Mouse (Mus musculus): ENCODE results near the gene Cpne5. TPM values are rescaled to one million over a fixed set of nuclear protein-coding genes. Genes with fewer than 3 reads are reported as not detected.
"Not testable (repeated sequence)": the region's sequence is repeated elsewhere in the genome, so short reads cannot be mapped to it uniquely, and the experiment has no call there.

The Cpne5 gene
- not detected in 2 replicates for polyA plus RNA-seq (2012; ENCODE audit: insufficient read depth, insufficient read length, missing spikeins)

DNA sequence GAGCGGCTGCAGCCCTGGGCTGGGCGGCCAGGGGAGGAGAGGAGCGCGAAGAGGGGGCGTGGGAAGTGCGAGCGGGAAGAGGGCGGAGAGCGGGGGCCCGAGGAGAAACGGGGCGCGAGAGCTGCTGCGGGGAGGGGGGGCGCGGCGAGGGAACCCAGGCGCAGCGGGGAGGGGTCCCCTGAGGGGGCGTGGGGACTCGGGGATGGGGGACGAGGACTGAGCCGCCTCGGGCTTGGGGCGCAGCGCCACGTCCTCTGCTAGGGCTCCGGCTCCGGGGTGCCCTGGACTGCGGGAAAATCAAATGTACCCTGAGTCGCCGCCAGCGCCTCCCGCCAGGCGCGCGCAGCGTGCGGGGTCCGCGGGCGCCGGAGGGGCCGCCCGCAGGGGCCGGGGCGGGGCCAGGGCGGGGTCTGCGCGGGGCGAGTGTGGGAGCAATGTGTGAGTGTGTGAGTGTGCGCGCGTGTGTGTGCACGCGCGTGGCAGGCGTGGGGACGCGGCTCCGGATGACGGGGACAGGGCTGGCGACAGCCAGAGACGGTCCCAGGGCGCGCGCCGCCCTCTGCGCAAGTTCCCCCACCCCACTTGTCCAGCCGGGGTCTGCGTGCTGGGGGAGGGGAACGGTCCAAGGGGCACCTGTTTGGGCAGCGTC lies at the start of gene Cpne5:
Gene Cpne5 (minus strand): TSS at position 396 of the 649 bp plus-strand sequence.
- H3K27ac ChIP-seq (replicated peaks; ENCODE audit: low read depth, low read length), result no peak within 1 kb of the TSS
- no peaks in the 10 kb centered on the region; the same call in 1 of the 2 replicates for H3K4me1 ChIP-seq (ENCODE audit: control insufficient read depth, insufficient read depth, insufficient read length, low read length)
- H3K4me3 ChIP-seq (ENCODE audit: insufficient read depth, low read depth, low read length), result peak within 1 kb of the TSS; percentile 40

GRCm38 (mm10) chr17:29282216-29282952 lies 44.4 kb upstream of the Cpne5 start:
- no peak overlapping the region for H3K4me3 ChIP-seq (ENCODE audit: insufficient read depth, low read depth, low read length)
- peaks cover 3% of the 10 kb centered on the region; the same call in 1 of the 2 replicates for H3K4me1 ChIP-seq (ENCODE audit: control insufficient read depth, insufficient read depth, insufficient read length, low read length)
- no peak overlapping the region for H3K27ac ChIP-seq (replicated peaks; ENCODE audit: low read depth, low read length)

- Histone ChIP-seq H3K27ac (replicated peaks; ENCODE audit: low read depth, low read length) (no peak overlapping the region), H3K4me1 (ENCODE audit: control insufficient read depth, insufficient read depth, insufficient read length, low read length) (peaks cover 3% of the 10 kb centered on the region; the same call in 1 of the 2 replicates), H3K4me3 (ENCODE audit: insufficient read depth, low read depth, low read length) (no peak overlapping the region)
Observed at GRCm38 (mm10) chr17:29281541-29281940, 43.6 kb upstream of the Cpne5 start.

DNA sequence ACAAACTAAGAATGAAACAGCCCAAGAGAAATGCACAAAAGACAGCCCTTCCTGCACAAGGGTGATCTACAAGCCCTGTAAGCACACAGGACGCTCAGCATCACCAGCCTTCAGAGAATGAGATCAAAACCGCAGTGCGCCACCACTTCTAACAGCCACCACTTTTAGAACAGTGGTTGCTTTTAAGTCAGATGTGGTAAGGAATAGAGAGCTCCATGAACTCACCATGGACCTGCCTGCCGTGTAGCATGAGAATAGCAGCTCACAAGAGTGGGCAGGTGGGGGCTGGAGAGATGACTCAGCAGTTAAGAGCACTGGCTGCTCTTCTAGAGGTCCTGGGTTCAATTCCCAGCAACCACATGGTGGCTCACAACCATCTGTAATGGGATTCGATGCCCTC lies 42.5 kb upstream of the Cpne5 start:
- peaks cover 3% of the 10 kb centered on the region; the same call in 1 of the 2 replicates for H3K4me1 ChIP-seq (ENCODE audit: control insufficient read depth, insufficient read depth, insufficient read length, low read length)
- H3K4me3 ChIP-seq (ENCODE audit: insufficient read depth, low read depth, low read length), result no peak overlapping the region
- no peak overlapping the region for H3K27ac ChIP-seq (replicated peaks; ENCODE audit: low read depth, low read length)

DNA sequence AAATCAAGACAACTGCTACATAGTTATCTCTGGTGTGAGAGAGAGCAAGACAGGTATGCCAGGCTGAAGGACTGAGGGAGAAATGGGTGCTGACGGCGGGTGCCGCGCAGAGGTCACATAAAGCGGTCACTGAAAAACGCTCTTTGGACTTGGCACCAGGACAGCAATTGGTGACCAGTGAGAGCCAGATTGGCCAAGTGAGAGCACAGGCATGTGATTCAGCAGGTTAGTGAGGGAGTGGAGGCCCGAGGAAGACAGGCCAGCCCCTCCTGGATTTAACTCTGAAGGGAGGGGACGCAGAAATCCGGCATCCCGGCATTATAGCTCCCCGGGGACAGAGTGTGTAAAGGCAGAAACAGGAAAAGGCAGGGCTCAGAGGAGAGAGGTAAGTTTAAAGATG lies 35.9 kb upstream of the Cpne5 start:
- H3K27ac ChIP-seq (replicated peaks; ENCODE audit: low read depth, low read length), result peak overlapping the region; percentile 53; the same call in 1 of the 2 replicates
- peaks cover 9% of the 10 kb centered on the region for H3K4me1 ChIP-seq (ENCODE audit: control insufficient read depth, insufficient read depth, insufficient read length, low read length)
- H3K4me3 ChIP-seq (ENCODE audit: insufficient read depth, low read depth, low read length), result no peak overlapping the region

DNA sequence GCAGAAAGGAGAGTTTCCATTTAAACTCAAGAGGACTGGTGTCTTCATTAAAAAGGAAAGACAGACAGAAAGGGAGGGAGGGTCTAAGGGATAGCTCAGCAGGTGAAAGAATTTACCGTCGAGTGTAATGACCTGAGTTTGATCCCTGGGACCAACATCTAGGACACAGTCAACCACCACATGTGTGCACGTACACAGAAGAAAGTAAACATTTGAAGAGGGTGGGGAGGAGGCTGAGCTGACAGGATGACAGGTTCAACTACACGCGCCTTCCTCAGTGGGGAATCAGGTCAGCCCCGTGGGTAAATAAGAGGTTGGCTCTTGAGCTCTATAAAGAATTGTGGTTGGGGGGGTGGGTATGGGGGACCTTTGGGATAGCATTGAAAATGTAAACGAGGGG lies 35.2 kb upstream of the Cpne5 start:
- Histone ChIP-seq H3K4me1 (ENCODE audit: control insufficient read depth, insufficient read depth, insufficient read length, low read length) (peaks cover 9% of the 10 kb centered on the region), H3K27ac (replicated peaks; ENCODE audit: low read depth, low read length) (no peak overlapping the region)

GRCm38 (mm10) chr17:29270148-29270698 lies 32.3 kb upstream of the Cpne5 start:
- H3K4me1 ChIP-seq (ENCODE audit: control insufficient read depth, insufficient read depth, insufficient read length, low read length), result peaks cover 6% of the 10 kb centered on the region
- H3K27ac ChIP-seq (replicated peaks; ENCODE audit: low read depth, low read length), result 0 out of 2 replicates have a peak overlapping the region, but pooled peaks have one; percentile 15
- H3K4me3 ChIP-seq (ENCODE audit: insufficient read depth, low read depth, low read length), result no peak overlapping the region

More for the DNA sequence above, 35.2 kb upstream of the Cpne5 start:
- H3K4me3 ChIP-seq (ENCODE audit: insufficient read depth, low read depth, low read length), result no peak overlapping the region

- peak overlapping the region; percentile 91 for H3K27ac ChIP-seq (replicated peaks; ENCODE audit: low read depth, low read length)
- peak overlapping the region; percentile 98 for H3K4me3 ChIP-seq (ENCODE audit: insufficient read depth, low read depth, low read length)
- peaks cover 6% of the 10 kb centered on the region; the same call in 1 of the 2 replicates for H3K4me1 ChIP-seq (ENCODE audit: control insufficient read depth, insufficient read depth, insufficient read length, low read length)
Observed at GRCm38 (mm10) chr17:29269349-29269706, 31.4 kb upstream of the Cpne5 start.

DNA sequence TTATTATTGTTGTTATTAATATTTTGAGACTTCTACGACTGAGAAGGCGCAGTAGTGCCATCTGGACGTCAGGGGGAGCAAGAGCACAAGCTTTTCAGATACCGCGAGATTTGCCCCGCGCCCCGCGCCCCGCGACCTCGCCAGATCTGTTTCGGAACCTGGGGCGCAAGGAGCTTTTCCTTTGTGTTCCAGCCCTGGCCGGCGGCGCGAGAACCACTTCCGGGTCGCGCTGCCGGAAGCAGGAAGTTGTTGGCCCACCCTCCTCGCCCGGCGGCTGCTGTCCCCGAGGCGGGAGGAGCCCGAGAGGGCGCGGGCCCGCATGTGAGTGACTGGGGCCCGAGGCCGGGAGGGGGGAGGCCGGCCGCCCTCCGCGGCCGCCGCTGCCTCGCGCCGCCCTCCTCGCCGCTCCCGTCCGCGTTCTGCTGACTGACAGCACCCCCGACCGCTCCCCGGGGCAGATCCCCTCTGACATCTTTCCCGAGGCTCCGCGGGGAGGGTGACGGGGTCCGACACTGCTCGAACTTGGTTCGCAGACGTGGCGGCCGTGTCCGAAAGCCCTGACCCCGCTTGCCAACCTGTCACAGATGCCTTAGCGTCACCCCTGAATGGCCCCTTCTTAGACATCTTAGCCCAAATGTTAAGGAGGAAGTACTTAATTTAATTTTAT lies 30.8 kb upstream of the Cpne5 start, which contains the start of gene BC004004:
Gene BC004004 (plus strand): TSS at position 107 of the 667 bp plus-strand sequence.
- Histone ChIP-seq H3K4me3 (ENCODE audit: insufficient read depth, low read depth, low read length) (peak within 1 kb of the TSS; percentile 98), H3K4me1 (ENCODE audit: control insufficient read depth, insufficient read depth, insufficient read length, low read length) (peaks cover 6% of the 10 kb centered on the region; the same call in 1 of the 2 replicates), H3K27ac (replicated peaks; ENCODE audit: low read depth, low read length) (peak within 1 kb of the TSS; percentile 91)

- Histone ChIP-seq H3K4me1 (ENCODE audit: control insufficient read depth, insufficient read depth, insufficient read length, low read length) (peaks cover 9% of the 10 kb centered on the region; the same call in 1 of the 2 replicates), H3K27ac (replicated peaks; ENCODE audit: low read depth, low read length) (peak overlapping the region; percentile 39)
Observed at GRCm38 (mm10) chr17:29267931-29268681, 30.1 kb upstream of the Cpne5 start.

GRCm38 (mm10) chr17:29267040-29267439 lies 29.1 kb upstream of the Cpne5 start:
- H3K4me3 ChIP-seq (ENCODE audit: insufficient read depth, low read depth, low read length); H3K4me1 ChIP-seq (ENCODE audit: control insufficient read depth, insufficient read depth, insufficient read length, low read length); H3K27ac ChIP-seq (replicated peaks; ENCODE audit: low read depth, low read length): not testable (repeated sequence)

More at GRCm38 (mm10) chr17:29267931-29268681, 30.1 kb upstream of the Cpne5 start:
- H3K4me3 ChIP-seq (ENCODE audit: insufficient read depth, low read depth, low read length), result no peak overlapping the region; the same call in 1 of the 2 replicates

- Histone ChIP-seq H3K4me3 (ENCODE audit: insufficient read depth, low read depth, low read length) (peak overlapping the region; percentile 85; the same call in 1 of the 2 replicates), H3K27ac (replicated peaks; ENCODE audit: low read depth, low read length) (no peak overlapping the region)
Observed at GRCm38 (mm10) chr17:29264760-29265159, 26.8 kb upstream of the Cpne5 start.

DNA sequence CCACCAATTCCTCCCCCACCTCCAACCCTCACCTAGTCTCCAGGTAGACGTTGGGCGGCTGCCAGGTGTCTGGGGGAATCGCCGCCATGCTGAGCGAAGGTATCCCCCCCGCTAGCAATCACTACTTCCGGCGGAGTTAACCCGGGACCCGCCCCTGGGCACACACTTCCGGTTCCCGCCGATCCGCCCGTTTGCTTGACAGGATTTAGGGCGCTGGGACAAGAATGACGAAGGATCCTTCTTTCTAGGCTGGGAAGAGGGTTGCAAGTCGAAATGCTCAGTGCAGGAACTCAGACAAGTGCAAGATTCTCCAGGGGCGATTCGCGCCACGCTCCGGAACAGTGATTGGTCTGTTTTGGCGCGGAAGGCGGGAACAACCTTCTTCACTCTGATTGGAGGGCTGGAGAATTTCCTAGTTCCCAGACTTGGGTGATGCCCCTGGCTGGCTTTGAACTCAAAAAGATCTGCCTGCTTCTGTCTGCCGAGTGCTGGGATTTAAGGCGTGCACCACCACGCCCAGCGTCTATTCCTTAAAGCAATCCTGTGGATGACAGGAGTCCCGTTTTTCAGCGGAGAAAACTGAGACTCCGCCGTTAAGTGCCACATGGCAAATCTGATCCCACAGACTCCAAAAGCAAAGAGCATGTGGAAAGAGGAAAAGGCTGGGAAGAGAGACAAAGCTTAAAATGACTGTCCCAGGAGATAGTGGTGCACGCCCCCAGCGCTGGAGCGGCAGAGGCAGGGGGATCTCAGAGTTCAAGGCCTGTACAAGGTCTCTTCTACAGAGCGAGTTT lies 26.1 kb upstream of the Cpne5 start, which contains the start of gene Ppil1:
Gene Ppil1 (minus strand): TSS at position 347 of the 794 bp plus-strand sequence.
- H3K27ac ChIP-seq (replicated peaks; ENCODE audit: low read depth, low read length), result peak within 1 kb of the TSS; percentile 94
- peaks cover 3% of the 10 kb centered on the region; the same call in 1 of the 2 replicates for H3K4me1 ChIP-seq (ENCODE audit: control insufficient read depth, insufficient read depth, insufficient read length, low read length)
- H3K4me3 ChIP-seq (ENCODE audit: insufficient read depth, low read depth, low read length), result peak within 1 kb of the TSS; percentile 85

More at GRCm38 (mm10) chr17:29264760-29265159, 26.8 kb upstream of the Cpne5 start:
- peaks cover 5% of the 10 kb centered on the region; the same call in 1 of the 2 replicates for H3K4me1 ChIP-seq (ENCODE audit: control insufficient read depth, insufficient read depth, insufficient read length, low read length)

Measured in brown adipose tissue, adult 24 weeks (tissue).